ENCODE assay signal across 11 mouse cellular contexts in genomic region chr2:132599127-132599526, GRCm38 (mm10). TPM values are rescaled to one million over a fixed set of nuclear protein-coding genes. Genes with fewer than 3 reads are reported as not detected.
A peak's percentile ranks its signal among the peaks of the same experiment; 100 is the strongest.
DNase-seq lines count a peak whose midpoint lies in the region; ATAC-seq and TF ChIP-seq lines count a peak whose summit lies in the region.
"Had no signal": no experiment of that assay in that cellular context is flagged by ENCODE, and none has a peak within 500 bp of the region (broad histone marks: within the 10 kb centered on the region; RNA-seq: fewer than 3 reads in every experiment).

No protein-coding gene starts in this region.

- no peaks in the 10 kb centered on the region for H3K4me1 ChIP-seq in liver, embryonic 16.5 days (ENCODE audit: control insufficient read depth, low read depth, low read length)
- 0 out of 2 replicates have a peak, but pooled peaks cover 4% of the 10 kb centered on the region for H3K4me1 ChIP-seq in stomach, postnatal 0 days (replicated peaks; ENCODE audit: control insufficient read depth, insufficient read depth)
- no peaks in the 10 kb centered on the region for H3K4me1 ChIP-seq in hindbrain, embryonic 12.5 days
- no peaks in the 10 kb centered on the region for H3K4me1 ChIP-seq in midbrain, embryonic 16.5 days (ENCODE audit: control insufficient read depth, insufficient read depth, low read length)
- H3K4me1 ChIP-seq: stomach, embryonic 15.5 days had no signal

- no peak for TF ChIP-seq CTCF in stomach, postnatal 0 days (IDR thresholded peaks at IDR 0.05; ENCODE audit: low read depth)

- DNase-seq in urinary bladder, postnatal 14 days (ENCODE audit: low spot score) = peak; percentile 65
- DNase-seq in urinary bladder, postnatal 10 days (ENCODE audit: low spot score) = no peak
- peak; percentile 48 for DNase-seq in brain, adult 2 months (ENCODE audit: low read depth, low spot score)
- peak; percentile 17 for DNase-seq in stomach, postnatal 0 days (ENCODE audit: low spot score)
- no peak for DNase-seq in thymus, adult 18-20 months
- DNase-seq: embryo, embryonic 11 days had no signal

- no peak overlapping the region for H3K27ac ChIP-seq in liver, embryonic 16.5 days (ENCODE audit: low read length)
- no peak overlapping the region for H3K27ac ChIP-seq in stomach, postnatal 0 days (replicated peaks)
- no peak overlapping the region for H3K27ac ChIP-seq in hindbrain, embryonic 12.5 days
- H3K27ac ChIP-seq in midbrain, embryonic 16.5 days (ENCODE audit: low read length) = no peak overlapping the region
- H3K27ac ChIP-seq: stomach, embryonic 15.5 days had no signal

- no peaks in the 10 kb centered on the region for H3K9me3 ChIP-seq in liver, embryonic 16.5 days (replicated peaks; ENCODE audit: control insufficient read depth, low read length)
- no peaks in the 10 kb centered on the region for H3K9me3 ChIP-seq in stomach, postnatal 0 days (ENCODE audit: control insufficient read depth, low read length)
- no peaks in the 10 kb centered on the region for H3K9me3 ChIP-seq in hindbrain, embryonic 12.5 days (replicated peaks)
- no peaks in the 10 kb centered on the region for H3K9me3 ChIP-seq in midbrain, embryonic 16.5 days (replicated peaks; ENCODE audit: control insufficient read depth, low read length, poor library complexity, severe bottlenecking)
- H3K9me3 ChIP-seq: heart, embryonic 15.5 days; stomach, embryonic 15.5 days had no signal

- no peak overlapping the region for H3K4me2 ChIP-seq in liver, embryonic 16.5 days (ENCODE audit: low read depth, low read length)
- H3K4me2 ChIP-seq in stomach, postnatal 0 days (replicated peaks; ENCODE audit: low read depth) = no peak overlapping the region
- no peak overlapping the region for H3K4me2 ChIP-seq in hindbrain, embryonic 12.5 days (replicated peaks)
- H3K4me2 ChIP-seq in midbrain, embryonic 16.5 days (ENCODE audit: low read length) = no peak overlapping the region
- H3K4me2 ChIP-seq: heart, embryonic 15.5 days; stomach, embryonic 15.5 days had no signal

- no peak overlapping the region for H3K4me3 ChIP-seq in liver, embryonic 16.5 days (ENCODE audit: low read depth, low read length)
- no peak overlapping the region for H3K4me3 ChIP-seq in stomach, postnatal 0 days (ENCODE audit: low read depth, low read length)
- no peak overlapping the region for H3K4me3 ChIP-seq in hindbrain, embryonic 12.5 days
- H3K4me3 ChIP-seq in midbrain, embryonic 16.5 days (ENCODE audit: low read depth, low read length) = no peak overlapping the region
- H3K4me3 ChIP-seq: heart, embryonic 15.5 days; stomach, embryonic 15.5 days had no signal

- TF ChIP-seq EP300 in stomach, postnatal 0 days (optimal IDR thresholded peaks at IDR 0.05) = no peak

- no peaks in the 10 kb centered on the region for H3K27me3 ChIP-seq in liver, embryonic 16.5 days (ENCODE audit: control insufficient read depth, insufficient read depth, low read depth, low read length)
- no peaks in the 10 kb centered on the region for H3K27me3 ChIP-seq in stomach, postnatal 0 days (ENCODE audit: control insufficient read depth, insufficient read depth, low read length)
- no peaks in the 10 kb centered on the region for H3K27me3 ChIP-seq in hindbrain, embryonic 12.5 days
- no peaks in the 10 kb centered on the region for H3K27me3 ChIP-seq in midbrain, embryonic 16.5 days (ENCODE audit: control insufficient read depth, insufficient read depth, low read depth, low read length)
- H3K27me3 ChIP-seq: heart, embryonic 15.5 days; stomach, embryonic 15.5 days had no signal

- peak; percentile 61 for ATAC-seq in liver, embryonic 16.5 days (ENCODE audit: low read depth)
- peak; percentile 55; the same call in 1 of the 2 replicates for ATAC-seq in stomach, postnatal 0 days (ENCODE audit: low FRiP score, low TSS enrichment)
- ATAC-seq in hindbrain, embryonic 12.5 days (ENCODE audit: low FRiP score) = no peak
- no peak for ATAC-seq in midbrain, embryonic 16.5 days

- WGBS in liver, embryonic 16.5 days (ENCODE audit: insufficient replicate concordance) = 62% methylated on average over 6 of the region's 6 CpGs
- WGBS in stomach, postnatal 0 days = 70% methylated on average over 6 of the region's 6 CpGs
- 90% methylated on average over 6 of the region's 6 CpGs for WGBS in hindbrain, embryonic 12.5 days
- 90% methylated on average over 6 of the region's 6 CpGs for WGBS in midbrain, embryonic 16.5 days

- no peaks in the 10 kb centered on the region for H3K36me3 ChIP-seq in liver, embryonic 16.5 days (ENCODE audit: control insufficient read depth, insufficient read depth)
- H3K36me3 ChIP-seq in stomach, postnatal 0 days (ENCODE audit: control insufficient read depth, insufficient read depth, low read length) = no peaks in the 10 kb centered on the region
- no peaks in the 10 kb centered on the region for H3K36me3 ChIP-seq in hindbrain, embryonic 12.5 days
- no peaks in the 10 kb centered on the region for H3K36me3 ChIP-seq in midbrain, embryonic 16.5 days (ENCODE audit: control insufficient read depth, insufficient read depth, low read length)
- H3K36me3 ChIP-seq: heart, embryonic 15.5 days; stomach, embryonic 15.5 days had no signal

- H3K9ac ChIP-seq in liver, embryonic 16.5 days (ENCODE audit: low read depth, low read length) = no peak overlapping the region
- no peak overlapping the region for H3K9ac ChIP-seq in stomach, postnatal 0 days (ENCODE audit: low read length)
- no peak overlapping the region for H3K9ac ChIP-seq in hindbrain, embryonic 12.5 days
- no peak overlapping the region for H3K9ac ChIP-seq in midbrain, embryonic 16.5 days (ENCODE audit: low read depth, low read length)
- H3K9ac ChIP-seq: heart, embryonic 15.5 days; stomach, embryonic 15.5 days had no signal

RNA-seq across cellular contexts. Expression of gene Gpcpd1, which starts 11.6 kb away (rescaled TPM):
- 69.8 and 70.6 TPM in 2 replicates for polyA plus RNA-seq in liver, embryonic 16.5 days (2015; fragmentation: Nextera tagmentation; extraction: Ambion mirVana)
- polyA plus RNA-seq in stomach, postnatal 0 days (2015; fragmentation: Nextera tagmentation; extraction: Ambion mirVana) = 29.7 and 29.9 TPM in 2 replicates
- 71.0 and 82.5 TPM in 2 replicates for polyA plus RNA-seq in hindbrain, embryonic 12.5 days (2016; fragmentation: Nextera tagmentation; extraction: Ambion mirVana)
- 77.5 and 86.7 TPM in 2 replicates for polyA plus RNA-seq in midbrain, embryonic 16.5 days (2015; fragmentation: Nextera tagmentation; extraction: Ambion mirVana)

Comparison
In these comparisons a context has a peak if more than half of its experiments do, and no peak if none do; other contexts are left out.
1. DNase-seq: peak in urinary bladder, postnatal 14 days (single experiment), brain, adult 2 months (single experiment) and stomach, postnatal 0 days (single experiment); none in urinary bladder, postnatal 10 days (single experiment) and thymus, adult 18-20 months (0 of 2).
2. ATAC-seq: peak in liver, embryonic 16.5 days (single experiment) and stomach, postnatal 0 days (single experiment); none in hindbrain, embryonic 12.5 days (single experiment) and midbrain, embryonic 16.5 days (single experiment).